ENCODE assay signal across 8 mouse cellular contexts in genomic region chr11:40692511-40693365, GRCm38 (mm10). TPM values are rescaled to one million over a fixed set of nuclear protein-coding genes. Genes with fewer than 3 reads are reported as not detected.
DNase-seq lines count a peak whose midpoint lies in the region; ATAC-seq and TF ChIP-seq lines count a peak whose summit lies in the region.

No protein-coding gene starts in this region.

- peak; percentile 82 for TF ChIP-seq POLR2A in cortical plate, adult 2 months (IDR thresholded peaks at IDR 0.05; ENCODE audit: extremely low read depth, insufficient read depth, low read length)

- DNase-seq in gastrocnemius, postnatal 10 days, result peak; percentile 93
- peak; percentile 90 to 96 for DNase-seq in left cerebral cortex, postnatal 10 days (ENCODE audit: extremely low spot score in 1 of 2, low spot score in 2 of 2)
- peak; percentile 95 for DNase-seq in right cerebral cortex, postnatal 25 days
- DNase-seq in urinary bladder, postnatal 4 days (ENCODE audit: low spot score in 2 of 2), result peak; percentile 92 to 94

- peak overlapping the region; percentile 79 for H3K4me3 ChIP-seq in cortical plate, adult 2 months (ENCODE audit: insufficient read depth, low read length)

- no peak for TF ChIP-seq CTCF in cortical plate, adult 2 months (IDR thresholded peaks at IDR 0.05; ENCODE audit: extremely low read depth, insufficient read depth, low read length)

- peak overlapping the region; percentile 95 for H3K27ac ChIP-seq in cortical plate, adult 2 months (ENCODE audit: insufficient read depth, low read length)

- peak; percentile 94 for ATAC-seq in activated CD4-positive, CD25-positive, alpha-beta regulatory T cell, adult 4 months
- peak; percentile 92 for ATAC-seq in inflammation-experienced regulatory T-cells, adult 6 months
- ATAC-seq in megakaryocyte-erythroid progenitor cell, adult 5-6 weeks (replicated peaks; ENCODE audit: low FRiP score, low TSS enrichment, poor library complexity, severe bottlenecking), result peak; percentile 78

- intact Hi-C loops in left cerebral cortex, postnatal 10 days (cut with DNase I), result loop anchor here (5.0 kb wide), 1 partner anchor 40 kb away; the partner anchor contains the start of genes Hmmr and Nudcd2

- H3K4me1 ChIP-seq in cortical plate, adult 2 months (ENCODE audit: control insufficient read depth, insufficient read depth, low read length), result peaks cover 5% of the 10 kb centered on the region; the same call in 1 of the 2 replicates

RNA-seq across cellular contexts. Expression of gene Mat2b, which starts 2.3 kb away (rescaled TPM):
- polyA plus RNA-seq in activated CD4-positive, CD25-positive, alpha-beta regulatory T cell, adult 4 months (2017; shearing (Covaris generic)), result 100 to 1,000 TPM; 231 to 248 TPM
- polyA plus RNA-seq in cortical plate, adult 2 months (2012; rRNA removed), result 175 and 178 TPM in 2 replicates
- total RNA-seq in gastrocnemius, postnatal 10 days (2021), result 10 to 100 TPM; 55.3 to 61.3 TPM
- 100 to 1,000 TPM; 222 to 245 (median 230) TPM for polyA plus RNA-seq in inflammation-experienced regulatory T-cells, adult 6 months (2017; shearing (Covaris generic))
- total RNA-seq in left cerebral cortex, postnatal 10 days (2021), result 10 to 100 TPM; 91.2 to 93.2 TPM
- total RNA-seq in megakaryocyte-erythroid progenitor cell, adult 5-6 weeks (2014; fragmentation: Nextera tagmentation), result 100.0 and 105 TPM in 2 replicates
- total RNA-seq in megakaryocyte-erythroid progenitor cell, adult 5-6 weeks (2017), result 124 and 133 TPM in 2 replicates

RNA-seq across cellular contexts. Expression of gene Hmmr, which starts 40.5 kb away (rescaled TPM):
- polyA plus RNA-seq in activated CD4-positive, CD25-positive, alpha-beta regulatory T cell, adult 4 months (2017; shearing (Covaris generic)), result 10 to 100 TPM; 14.0 to 14.4 TPM
- polyA plus RNA-seq in cortical plate, adult 2 months (2012; rRNA removed), result 0.68 and 0.75 TPM in 2 replicates
- total RNA-seq in gastrocnemius, postnatal 10 days (2021), result 1 to 10 TPM; 3.7 to 4.5 TPM
- 10 to 100 TPM in 1 of 3 experiments, 1 to 10 TPM in 2; 2.8 to 46.9 (median 4.5) TPM for polyA plus RNA-seq in inflammation-experienced regulatory T-cells, adult 6 months (2017; shearing (Covaris generic))
- 1 to 10 TPM; 2.5 TPM for total RNA-seq in left cerebral cortex, postnatal 10 days (2021)
- 55.4 and 61.8 TPM in 2 replicates for total RNA-seq in megakaryocyte-erythroid progenitor cell, adult 5-6 weeks (2014; fragmentation: Nextera tagmentation)
- total RNA-seq in megakaryocyte-erythroid progenitor cell, adult 5-6 weeks (2017), result 80.0 and 86.5 TPM in 2 replicates

RNA-seq across cellular contexts. Expression of gene Nudcd2, which starts 40.7 kb away (rescaled TPM):
- polyA plus RNA-seq in activated CD4-positive, CD25-positive, alpha-beta regulatory T cell, adult 4 months (2017; shearing (Covaris generic)), result 10 to 100 TPM; 60.4 to 63.8 TPM
- 24.0 and 26.4 TPM in 2 replicates for polyA plus RNA-seq in cortical plate, adult 2 months (2012; rRNA removed)
- 10 to 100 TPM; 20.9 to 27.9 TPM for total RNA-seq in gastrocnemius, postnatal 10 days (2021)
- 10 to 100 TPM; 39.3 to 75.1 (median 40.0) TPM for polyA plus RNA-seq in inflammation-experienced regulatory T-cells, adult 6 months (2017; shearing (Covaris generic))
- 10 to 100 TPM; 18.3 to 23.7 TPM for total RNA-seq in left cerebral cortex, postnatal 10 days (2021)
- 84.4 and 118 TPM in 2 replicates for total RNA-seq in megakaryocyte-erythroid progenitor cell, adult 5-6 weeks (2014; fragmentation: Nextera tagmentation)
- 142 and 236 TPM in 2 replicates for total RNA-seq in megakaryocyte-erythroid progenitor cell, adult 5-6 weeks (2017)

Comparison
In these comparisons a context has a peak if more than half of its experiments do, and no peak if none do; other contexts are left out.
1. Peak in every context shown above with its lines: DNase-seq, ATAC-seq, H3K4me3 ChIP-seq and H3K27ac ChIP-seq.
2. RNA of gene Hmmr, which starts 40.5 kb away (total RNA-seq): 55.4 to 86.5 TPM in megakaryocyte-erythroid progenitor cell, adult 5-6 weeks; 3.7 to 4.5 TPM in gastrocnemius, postnatal 10 days and 2.5 TPM in left cerebral cortex, postnatal 10 days; every median in the first group is over 10 times any median in the second.